Mouse (Mus musculus) midbrain, embryonic 13.5 days (tissue): ENCODE measurements at regions not wholly inside any gene's neighbourhood (a gene's known extent, or its start where the extent isn't known, plus 50 kb on each side); places are given as distances from the start of the nearest gene placed in this dataset.

Experiments used
- ATAC-seq: fragments of 200-750 bp; cut with Nextera tagmentation; 2 replicates; pipeline ENCODE4 v1.8.0; 2017; ENCODE audit warnings: mild to moderate bottlenecking, moderate TSS enrichment, moderate library complexity
- H3K27ac ChIP-seq: fragments of 300-500 bp; sonication (generic); 2 replicates; pipeline ENCODE4 v1.5.1; 2015; ENCODE audit warnings: inconsistent platforms, mild to moderate bottlenecking, moderate library complexity
- H3K27me3 ChIP-seq: fragments of 300-500 bp; sonication (generic); 2 replicates; pipeline ENCODE4 v1.6.1; 2015; ENCODE audit warnings: mild to moderate bottlenecking, inconsistent platforms
- H3K36me3 ChIP-seq: fragments of 300-500 bp; sonication (generic); 2 replicates; pipeline ENCODE4 v1.6.1; 2015; ENCODE audit warnings: mild to moderate bottlenecking, inconsistent platforms
- H3K4me1 ChIP-seq: fragments of 300-500 bp; sonication (generic); replicated peaks from 2 replicates; pipeline ENCODE4 v1.6.1; 2015; ENCODE audit warnings: inconsistent platforms
- H3K4me2 ChIP-seq: fragments of 300-500 bp; sonication (generic); replicated peaks from 2 replicates; pipeline ENCODE4 v1.6.1; 2015; ENCODE audit warnings: moderate library complexity, mild to moderate bottlenecking, inconsistent platforms
- H3K4me3 ChIP-seq: fragments of 300-500 bp; sonication (generic); replicated peaks from 2 replicates; pipeline ENCODE4 v1.5.1; 2015; ENCODE audit warnings: mild to moderate bottlenecking, inconsistent platforms
- H3K9ac ChIP-seq: fragments of 300-500 bp; sonication (generic); replicated peaks from 2 replicates; pipeline ENCODE4 v1.6.1; 2015; ENCODE audit warnings: mild to moderate bottlenecking, inconsistent platforms
- H3K9me3 ChIP-seq: fragments of 300-500 bp; sonication (generic); 2 replicates; pipeline ENCODE4 v1.6.1; 2016; ENCODE audit warnings: mild to moderate bottlenecking, inconsistent platforms
- WGBS: fragments of 180-500 bp; shearing (Covaris S2); methylation state at CpG from one replicate; pipeline ENCODE4 v1.1.7; 2015; 5-methylcytosine and 5-hydroxymethylcytosine counted together

- Histone ChIP-seq H3K9me3 (no peaks in the 10 kb centered on the region), H3K9ac (no peak overlapping the region)
These were observed 602.3 kb downstream of the Tns3 start for GRCm38 (mm10) chr11:8061989-8062388.

DNA sequence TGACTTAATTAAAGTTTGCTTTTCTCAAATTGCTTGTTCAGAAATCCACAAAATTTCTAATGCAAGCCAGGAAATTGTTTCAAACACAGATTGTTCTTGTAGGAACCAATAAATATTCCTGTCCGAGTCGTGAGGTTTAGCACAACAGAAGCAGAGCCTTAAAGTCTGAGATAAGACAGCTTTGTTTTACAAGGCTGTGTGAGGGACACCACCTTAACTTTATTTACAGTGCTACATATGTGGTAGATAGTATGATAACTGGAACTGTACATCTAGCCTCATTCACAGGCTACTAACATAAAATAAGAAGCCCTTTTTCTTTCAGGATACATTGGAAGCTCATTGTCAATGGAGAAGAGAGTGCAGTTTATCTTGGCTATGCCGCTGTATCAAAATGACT is 602.8 kb downstream of the Tns3 start:
- ATAC-seq, result no peak

More at GRCm38 (mm10) chr11:8061989-8062388, 602.3 kb downstream of the Tns3 start:
- ATAC-seq, result no peak
- no peaks in the 10 kb centered on the region for H3K4me1 ChIP-seq
- H3K4me3 ChIP-seq, result no peak overlapping the region
- H3K4me2 ChIP-seq, result no peak overlapping the region
- H3K27ac ChIP-seq, result no peak overlapping the region
- H3K27me3 ChIP-seq, result no peaks in the 10 kb centered on the region
- WGBS, result 85% methylated on average over 3 of the region's 3 CpGs
- H3K36me3 ChIP-seq, result no peaks in the 10 kb centered on the region

DNA sequence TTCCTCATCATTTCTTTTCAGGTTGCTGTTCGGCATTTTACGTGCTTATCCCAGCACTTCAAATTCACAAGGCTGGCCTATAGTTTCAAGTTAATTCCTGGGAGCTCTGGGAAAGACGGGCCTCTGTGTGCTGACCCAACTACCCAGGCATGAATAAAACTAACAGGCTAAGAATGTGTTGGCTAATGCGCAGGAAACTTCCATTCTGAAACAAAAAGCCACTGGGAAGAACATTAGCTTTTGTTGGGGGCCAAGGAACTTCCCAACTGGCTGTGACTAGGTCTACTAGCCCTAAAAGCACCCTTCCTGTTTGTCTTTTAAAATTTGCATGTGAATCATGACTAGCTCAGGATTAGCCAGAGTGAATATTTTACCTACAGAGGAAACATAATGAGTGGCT is 612.8 kb downstream of the Tns3 start:
- Histone ChIP-seq H3K9ac (no peak overlapping the region), H3K27ac (no peak overlapping the region), H3K27me3 (no peaks in the 10 kb centered on the region), H3K9me3 (no peaks in the 10 kb centered on the region), H3K4me1 (peaks cover 4% of the 10 kb centered on the region; the same call in 1 of the 2 replicates), H3K36me3 (no peaks in the 10 kb centered on the region), H3K4me3 (no peak overlapping the region), H3K4me2 (no peak overlapping the region)
- ATAC-seq, result no peak
- WGBS, result 15% methylated on average over 4 of the region's 4 CpGs

More for the DNA sequence above, 602.8 kb downstream of the Tns3 start:
- Histone ChIP-seq H3K9me3 (no peaks in the 10 kb centered on the region), H3K9ac (no peak overlapping the region), H3K27me3 (no peaks in the 10 kb centered on the region), H3K36me3 (no peaks in the 10 kb centered on the region), H3K4me2 (no peak overlapping the region), H3K4me1 (no peaks in the 10 kb centered on the region), H3K27ac (no peak overlapping the region), H3K4me3 (no peak overlapping the region)
- 94% methylated on average over 3 of the region's 3 CpGs for WGBS

- H3K4me1 ChIP-seq, result no peaks in the 10 kb centered on the region
- 84% methylated on average over 3 of the region's 3 CpGs for WGBS
- H3K27me3 ChIP-seq, result no peaks in the 10 kb centered on the region
- H3K9me3 ChIP-seq, result no peaks in the 10 kb centered on the region
- no peak overlapping the region for H3K9ac ChIP-seq
- ATAC-seq, result 0 out of 2 replicates have a peak, but pooled peaks have one; percentile 50
- H3K27ac ChIP-seq, result no peak overlapping the region
- no peak overlapping the region for H3K4me2 ChIP-seq
- H3K36me3 ChIP-seq, result no peaks in the 10 kb centered on the region
- no peak overlapping the region for H3K4me3 ChIP-seq
These were observed 619.2 kb downstream of the Tns3 start for GRCm38 (mm10) chr11:8045086-8045485.

DNA sequence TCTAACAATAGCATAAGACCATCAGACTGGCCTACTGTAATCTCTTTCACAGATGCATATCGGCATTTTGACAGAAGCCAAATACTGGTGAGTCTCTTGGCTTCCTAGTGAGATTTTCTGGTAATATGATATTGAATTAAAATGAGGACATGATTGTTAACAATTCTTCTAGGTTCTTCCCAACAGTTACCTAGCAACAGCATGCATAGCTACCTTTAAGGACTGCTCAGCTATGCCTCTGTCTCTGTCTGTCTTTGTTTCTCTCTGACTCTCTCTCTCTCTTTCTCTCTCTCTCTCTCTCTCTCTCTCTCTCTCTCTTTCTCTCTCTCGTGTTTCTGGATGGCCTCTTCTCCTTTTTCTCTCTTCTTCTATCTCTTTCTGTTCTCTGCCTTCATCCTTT is 634.2 kb downstream of the Tns3 start:
- Histone ChIP-seq H3K36me3 (no peaks in the 10 kb centered on the region), H3K4me1 (no peaks in the 10 kb centered on the region), H3K4me2 (no peak overlapping the region), H3K9me3 (no peaks in the 10 kb centered on the region), H3K9ac (no peak overlapping the region), H3K27me3 (no peaks in the 10 kb centered on the region), H3K4me3 (no peak overlapping the region), H3K27ac (no peak overlapping the region)
- WGBS, result 56% methylated on average over 2 of the region's 2 CpGs
- no peak for ATAC-seq

DNA sequence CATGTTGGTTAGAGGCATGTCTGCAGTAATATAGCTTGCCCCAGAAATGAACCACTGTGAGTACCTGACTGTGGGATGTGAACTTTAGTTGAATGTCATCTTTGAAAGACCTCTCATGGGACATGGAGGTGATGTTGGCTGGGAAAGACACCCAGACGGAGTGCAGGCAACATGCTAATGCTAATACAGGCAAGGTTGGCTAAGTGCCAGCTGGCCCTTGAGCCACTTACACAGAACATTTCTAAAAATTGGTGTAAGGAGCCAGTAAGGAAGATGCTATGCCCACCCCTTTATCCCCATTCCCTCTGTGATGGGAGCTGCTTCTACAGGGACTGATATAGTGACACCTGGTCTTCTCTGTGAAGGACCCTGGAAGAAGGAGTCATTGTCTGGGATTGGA is 656.5 kb downstream of the Tns3 start:
- H3K36me3 ChIP-seq, result no peaks in the 10 kb centered on the region
- ATAC-seq, result no peak
- 86% methylated on average over 1 of the region's 1 CpGs for WGBS
- no peaks in the 10 kb centered on the region for H3K4me1 ChIP-seq
- no peak overlapping the region for H3K9ac ChIP-seq
- no peak overlapping the region for H3K4me3 ChIP-seq
- no peaks in the 10 kb centered on the region for H3K27me3 ChIP-seq
- no peak overlapping the region for H3K4me2 ChIP-seq
- no peak overlapping the region for H3K27ac ChIP-seq
- no peaks in the 10 kb centered on the region for H3K9me3 ChIP-seq

DNA sequence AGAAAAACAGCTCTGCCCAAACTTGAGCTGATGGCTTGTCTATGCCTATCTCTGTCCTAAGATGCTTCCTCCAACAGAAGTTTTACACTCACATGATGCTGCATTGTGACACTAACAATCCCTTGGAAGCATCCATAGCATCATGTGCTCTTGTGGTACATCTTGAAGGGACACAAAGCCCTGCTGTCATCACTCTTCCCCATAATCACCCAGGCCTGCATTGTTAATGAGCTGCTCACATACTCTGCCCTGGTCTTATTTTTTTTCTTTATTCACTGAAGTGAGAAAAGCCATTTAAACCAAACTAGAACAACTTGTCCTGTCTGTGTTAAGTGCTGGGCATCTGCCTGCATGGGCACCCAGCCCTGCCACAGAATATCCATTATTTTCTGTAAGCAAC is 683.3 kb downstream of the Tns3 start:
- H3K9ac ChIP-seq, result no peak overlapping the region
- no peaks in the 10 kb centered on the region for H3K4me1 ChIP-seq
- no peak overlapping the region for H3K4me3 ChIP-seq
- H3K27me3 ChIP-seq, result no peaks in the 10 kb centered on the region
- no peak overlapping the region for H3K4me2 ChIP-seq
- no peaks in the 10 kb centered on the region for H3K36me3 ChIP-seq
- ATAC-seq, result no peak
- no peak overlapping the region for H3K27ac ChIP-seq
- no peaks in the 10 kb centered on the region for H3K9me3 ChIP-seq

DNA sequence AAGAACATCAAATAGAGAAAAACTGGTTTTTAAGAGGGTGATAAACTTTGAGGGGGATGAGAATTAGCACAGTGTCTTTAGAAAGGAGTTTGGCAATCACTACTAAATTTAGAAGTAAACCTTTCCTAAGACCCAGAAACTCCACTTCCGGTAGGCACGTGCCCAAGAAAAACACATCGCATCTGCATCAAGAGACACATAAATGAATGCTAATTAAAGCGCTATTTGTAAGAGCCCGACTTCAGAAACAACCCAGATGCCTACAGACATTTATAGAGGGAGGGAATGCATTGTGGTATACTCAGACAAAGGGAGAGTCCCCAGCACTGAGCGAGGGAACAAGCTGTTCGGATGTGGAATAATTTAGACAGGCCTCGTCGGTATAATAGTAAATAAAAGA is 688.5 kb downstream of the Tns3 start:
- ATAC-seq, result 0 out of 2 replicates have a peak, but pooled peaks have one; percentile 45
- no peak overlapping the region for H3K4me2 ChIP-seq
- H3K27ac ChIP-seq, result no peak overlapping the region
- H3K9me3 ChIP-seq, result no peaks in the 10 kb centered on the region
- 45% methylated on average over 9 of the region's 9 CpGs for WGBS
- H3K27me3 ChIP-seq, result no peaks in the 10 kb centered on the region
- H3K9ac ChIP-seq, result no peak overlapping the region
- H3K4me3 ChIP-seq, result no peak overlapping the region
- no peaks in the 10 kb centered on the region for H3K36me3 ChIP-seq
- no peaks in the 10 kb centered on the region for H3K4me1 ChIP-seq

- H3K27me3 ChIP-seq, result no peaks in the 10 kb centered on the region
- H3K27ac ChIP-seq, result no peak overlapping the region
- H3K9ac ChIP-seq, result no peak overlapping the region
- no peaks in the 10 kb centered on the region for H3K4me1 ChIP-seq
- no peak overlapping the region for H3K4me2 ChIP-seq
- no peaks in the 10 kb centered on the region for H3K36me3 ChIP-seq
- ATAC-seq, result no peak
- H3K4me3 ChIP-seq, result no peak overlapping the region
- H3K9me3 ChIP-seq, result no peaks in the 10 kb centered on the region
These were observed 714.4 kb downstream of the Tns3 start for GRCm38 (mm10) chr11:7949931-7950330.

GRCm38 (mm10) chr11:7949201-7949875 is 715.0 kb downstream of the Tns3 start:
- no peak overlapping the region for H3K4me2 ChIP-seq
- H3K9me3 ChIP-seq, result no peaks in the 10 kb centered on the region
- H3K4me3 ChIP-seq, result no peak overlapping the region
- WGBS, result 85% methylated on average over 6 of the region's 6 CpGs
- ATAC-seq, result no peak
- no peaks in the 10 kb centered on the region for H3K4me1 ChIP-seq
- no peaks in the 10 kb centered on the region for H3K36me3 ChIP-seq
- H3K27ac ChIP-seq, result no peak overlapping the region
- no peak overlapping the region for H3K9ac ChIP-seq
- no peaks in the 10 kb centered on the region for H3K27me3 ChIP-seq

- no peak overlapping the region for H3K4me3 ChIP-seq
- H3K4me1 ChIP-seq, result no peaks in the 10 kb centered on the region
- H3K9ac ChIP-seq, result no peak overlapping the region
- H3K4me2 ChIP-seq, result no peak overlapping the region
- no peaks in the 10 kb centered on the region for H3K27me3 ChIP-seq
- H3K27ac ChIP-seq, result no peak overlapping the region
- 85% methylated on average over 5 of the region's 5 CpGs for WGBS
- no peaks in the 10 kb centered on the region for H3K36me3 ChIP-seq
- ATAC-seq, result no peak
- H3K9me3 ChIP-seq, result no peaks in the 10 kb centered on the region
These were observed 719.3 kb downstream of the Tns3 start for GRCm38 (mm10) chr11:7944956-7945515.

- no peak overlapping the region for H3K27ac ChIP-seq
- WGBS, result 87% methylated on average over 4 of the region's 4 CpGs
- no peak for ATAC-seq
- no peaks in the 10 kb centered on the region for H3K9me3 ChIP-seq
- no peaks in the 10 kb centered on the region for H3K36me3 ChIP-seq
- H3K4me3 ChIP-seq, result no peak overlapping the region
- no peak overlapping the region for H3K9ac ChIP-seq
- H3K4me1 ChIP-seq, result no peaks in the 10 kb centered on the region
- H3K4me2 ChIP-seq, result no peak overlapping the region
- no peaks in the 10 kb centered on the region for H3K27me3 ChIP-seq
These were observed 720.0 kb downstream of the Tns3 start for GRCm38 (mm10) chr11:7944373-7944772.

DNA sequence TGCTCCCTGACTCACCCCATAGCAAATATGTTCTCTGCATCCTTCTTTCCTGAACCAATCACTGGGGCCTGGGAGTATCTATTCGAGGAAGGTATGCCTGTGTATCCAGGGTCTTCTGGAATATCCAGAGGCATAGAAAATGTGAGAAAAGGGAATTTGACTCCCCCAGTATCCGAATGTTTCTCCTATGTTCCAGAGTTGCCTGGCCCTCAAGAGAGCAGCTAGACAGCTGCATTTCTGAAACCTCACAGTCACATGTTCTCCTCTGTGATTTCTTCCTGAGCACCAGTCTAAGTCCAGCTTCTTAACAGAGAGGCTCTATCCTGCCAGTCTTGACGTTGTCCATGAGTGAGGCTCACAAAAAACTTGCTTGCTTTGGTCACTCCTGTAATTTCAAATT is 719.9 kb upstream of the Igfbp3 start:
- WGBS, result 77% methylated on average over 3 of the region's 3 CpGs
- H3K27ac ChIP-seq, result no peak overlapping the region
- no peaks in the 10 kb centered on the region for H3K4me1 ChIP-seq
- H3K4me3 ChIP-seq, result no peak overlapping the region
- H3K9ac ChIP-seq, result no peak overlapping the region
- no peaks in the 10 kb centered on the region for H3K36me3 ChIP-seq
- H3K4me2 ChIP-seq, result no peak overlapping the region
- H3K9me3 ChIP-seq, result no peaks in the 10 kb centered on the region
- no peak for ATAC-seq
- no peaks in the 10 kb centered on the region for H3K27me3 ChIP-seq
